Mouse (Mus musculus): ENCODE results near the gene Atg4a-ps. TPM values are rescaled to one million over a fixed set of nuclear protein-coding genes. Genes with fewer than 3 reads are reported as not detected.
"Not testable (repeated sequence)": the region's sequence is repeated elsewhere in the genome, so short reads cannot be mapped to it uniquely, and the experiment has no call there.

Atg4a-ps gene
- polyA plus RNA-seq (2014; fragmentation: Nextera tagmentation; extraction: Ambion mirVana): 0.11 and 0.25 TPM in 2 replicates

DNA sequence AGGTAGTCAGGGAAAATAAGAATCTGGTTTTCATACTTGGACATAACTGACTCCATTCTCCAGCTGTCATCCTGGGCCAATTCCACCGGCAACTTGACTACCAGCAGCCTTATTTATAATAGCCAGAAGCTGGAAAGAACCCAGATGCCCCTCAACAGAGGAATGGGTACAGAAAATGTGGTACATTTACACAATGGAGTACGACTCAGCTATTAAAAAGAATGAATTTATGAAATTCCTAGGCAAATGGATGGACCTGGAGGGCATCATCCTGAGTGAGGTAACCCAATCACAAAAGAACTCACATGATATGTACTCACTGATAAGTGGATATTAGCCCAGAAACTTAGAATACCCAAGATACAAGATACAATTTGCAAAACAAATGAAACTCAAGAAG lies at the start of gene Atg4a-ps:
Gene Atg4a-ps, minus strand, starts transcription at position 101 of the 400 bp plus-strand sequence.
- not testable (repeated sequence) for H3K9me3 ChIP-seq (replicated peaks; ENCODE audit: control insufficient read depth, low read length); DNase-seq (ENCODE audit: low spot score); H3K9ac ChIP-seq (ENCODE audit: low read length); H3K4me1 ChIP-seq (ENCODE audit: control insufficient read depth, insufficient read depth, low read length); H3K4me2 ChIP-seq (ENCODE audit: low read length); H3K27me3 ChIP-seq (replicated peaks; ENCODE audit: control insufficient read depth, insufficient read depth, low read length); H3K4me3 ChIP-seq (ENCODE audit: low read depth, low read length); H3K36me3 ChIP-seq (ENCODE audit: control insufficient read depth, insufficient read depth, low read length); ATAC-seq; H3K27ac ChIP-seq (ENCODE audit: low read depth, low read length)
- WGBS: 82% methylated on average over 2 of the region's 2 CpGs

- DNase-seq (ENCODE audit: low spot score) (no peak), ATAC-seq (no peak)
- no peaks in the 10 kb centered on the region for H3K9me3 ChIP-seq (replicated peaks; ENCODE audit: control insufficient read depth, low read length)
- H3K36me3 ChIP-seq (ENCODE audit: control insufficient read depth, insufficient read depth, low read length): no peaks in the 10 kb centered on the region
- H3K4me2 ChIP-seq (ENCODE audit: low read length): no peak overlapping the region
- WGBS: 60% methylated on average over 3 of the region's 3 CpGs
- no peak overlapping the region for H3K4me3 ChIP-seq (ENCODE audit: low read depth, low read length)
- H3K27me3 ChIP-seq (replicated peaks; ENCODE audit: control insufficient read depth, insufficient read depth, low read length): no peaks in the 10 kb centered on the region
- no peak overlapping the region for H3K27ac ChIP-seq (ENCODE audit: low read depth, low read length)
- H3K9ac ChIP-seq (ENCODE audit: low read length): no peak overlapping the region
- H3K4me1 ChIP-seq (ENCODE audit: control insufficient read depth, insufficient read depth, low read length): no peaks in the 10 kb centered on the region
Measured at GRCm38 (mm10) chr3:103695556-103695955, 49.7 kb upstream of the Atg4a-ps start.

- 76% methylated on average over 3 of the region's 3 CpGs for WGBS
- H3K9ac ChIP-seq (ENCODE audit: low read length): no peak overlapping the region
- no peak overlapping the region for H3K4me3 ChIP-seq (ENCODE audit: low read depth, low read length)
- ATAC-seq: no peak
- H3K27ac ChIP-seq (ENCODE audit: low read depth, low read length): no peak overlapping the region
- no peaks in the 10 kb centered on the region for H3K9me3 ChIP-seq (replicated peaks; ENCODE audit: control insufficient read depth, low read length)
- H3K27me3 ChIP-seq (replicated peaks; ENCODE audit: control insufficient read depth, insufficient read depth, low read length): no peaks in the 10 kb centered on the region
- H3K4me2 ChIP-seq (ENCODE audit: low read length): no peak overlapping the region
- DNase-seq (ENCODE audit: low spot score): no peak
- no peaks in the 10 kb centered on the region for H3K36me3 ChIP-seq (ENCODE audit: control insufficient read depth, insufficient read depth, low read length)
- H3K4me1 ChIP-seq (ENCODE audit: control insufficient read depth, insufficient read depth, low read length): no peaks in the 10 kb centered on the region
Measured at GRCm38 (mm10) chr3:103690506-103690905, 44.6 kb upstream of the Atg4a-ps start.

DNA sequence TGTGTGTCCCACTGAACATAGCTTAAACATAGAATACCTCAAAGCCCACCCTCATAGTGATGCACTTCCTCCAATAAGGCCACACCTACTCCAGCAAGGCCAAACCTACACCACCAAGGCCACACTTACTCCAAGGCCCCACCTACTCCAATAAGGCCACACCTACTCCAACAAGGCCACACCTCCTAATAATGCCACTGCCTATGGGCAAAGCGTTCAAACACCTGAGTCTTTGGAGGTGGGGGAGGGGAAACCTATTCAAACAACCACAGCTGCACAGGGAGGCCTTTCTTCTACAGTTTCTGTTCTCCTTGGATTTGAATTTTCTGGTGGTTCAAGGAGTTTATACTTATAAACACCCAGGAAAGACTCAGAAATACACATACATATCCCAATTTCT lies 43.2 kb upstream of the Atg4a-ps start:
- no peaks in the 10 kb centered on the region for H3K27me3 ChIP-seq (replicated peaks; ENCODE audit: control insufficient read depth, insufficient read depth, low read length)

GRCm38 (mm10) chr3:103683966-103684319 lies 38.1 kb upstream of the Atg4a-ps start:
- WGBS: 40% methylated on average over 5 of the region's 5 CpGs
- Histone ChIP-seq H3K27ac (ENCODE audit: low read depth, low read length) (no peak overlapping the region), H3K4me2 (ENCODE audit: low read length) (no peak overlapping the region), H3K4me3 (ENCODE audit: low read depth, low read length) (no peak overlapping the region), H3K9ac (ENCODE audit: low read length) (peak overlapping the region; percentile 29; the same call in 1 of the 2 replicates), H3K4me1 (ENCODE audit: control insufficient read depth, insufficient read depth, low read length) (peaks cover 7% of the 10 kb centered on the region), H3K36me3 (ENCODE audit: control insufficient read depth, insufficient read depth, low read length) (no peaks in the 10 kb centered on the region), H3K27me3 (replicated peaks; ENCODE audit: control insufficient read depth, insufficient read depth, low read length) (no peaks in the 10 kb centered on the region), H3K9me3 (replicated peaks; ENCODE audit: control insufficient read depth, low read length) (no peaks in the 10 kb centered on the region)
- DNase-seq (ENCODE audit: low spot score) (no peak), ATAC-seq (no peak)

More for the DNA sequence above, 43.2 kb upstream of the Atg4a-ps start:
- DNase-seq (ENCODE audit: low spot score) (no peak), ATAC-seq (no peak)
- 78% methylated on average over 1 of the region's 1 CpGs for WGBS
- Histone ChIP-seq H3K36me3 (ENCODE audit: control insufficient read depth, insufficient read depth, low read length) (no peaks in the 10 kb centered on the region), H3K4me3 (ENCODE audit: low read depth, low read length) (no peak overlapping the region), H3K9ac (ENCODE audit: low read length) (no peak overlapping the region), H3K27ac (ENCODE audit: low read depth, low read length) (no peak overlapping the region), H3K4me2 (ENCODE audit: low read length) (no peak overlapping the region), H3K4me1 (ENCODE audit: control insufficient read depth, insufficient read depth, low read length) (no peaks in the 10 kb centered on the region), H3K9me3 (replicated peaks; ENCODE audit: control insufficient read depth, low read length) (no peaks in the 10 kb centered on the region)

DNA sequence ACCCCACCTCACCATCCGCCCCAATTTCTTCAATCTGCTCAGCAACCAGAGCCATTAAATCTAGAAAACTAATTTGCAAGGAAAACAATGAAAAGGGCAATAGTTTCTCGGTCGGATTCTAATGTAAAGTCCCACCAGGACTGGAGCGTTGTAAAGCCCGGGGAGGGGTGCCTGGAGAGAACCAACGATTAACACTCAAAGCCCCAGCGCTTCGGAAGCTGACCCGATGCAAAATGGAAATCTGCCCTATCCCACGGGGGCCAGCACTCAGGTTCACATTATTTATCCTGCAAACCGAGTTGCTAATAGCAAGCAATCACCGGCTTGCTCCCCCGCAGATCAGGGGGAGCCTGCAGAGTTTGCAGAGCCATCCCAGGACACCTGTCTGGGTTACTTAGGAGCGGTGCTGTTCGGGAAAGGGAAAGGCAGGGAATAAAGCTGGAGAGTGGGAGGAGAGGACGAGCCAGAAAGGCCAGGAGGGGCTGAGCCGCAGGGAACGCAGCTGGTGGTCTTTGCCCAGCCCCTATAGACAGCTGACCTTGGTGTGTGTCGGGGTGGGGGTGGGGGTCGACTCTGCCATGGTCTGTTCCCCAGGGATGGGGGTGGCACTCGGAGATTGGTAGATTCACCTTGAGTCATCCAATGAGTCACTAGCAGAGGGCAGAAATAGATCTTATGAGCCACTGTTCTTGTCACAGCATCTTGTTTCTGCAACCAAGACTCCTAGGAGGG lies 37.5 kb upstream of the Atg4a-ps start:
- H3K27me3 ChIP-seq (replicated peaks; ENCODE audit: control insufficient read depth, insufficient read depth, low read length): no peaks in the 10 kb centered on the region
- H3K4me2 ChIP-seq (ENCODE audit: low read length): peak overlapping the region; percentile 37
- no peaks in the 10 kb centered on the region for H3K9me3 ChIP-seq (replicated peaks; ENCODE audit: control insufficient read depth, low read length)
- H3K4me3 ChIP-seq (ENCODE audit: low read depth, low read length): no peak overlapping the region
- peaks cover 7% of the 10 kb centered on the region for H3K4me1 ChIP-seq (ENCODE audit: control insufficient read depth, insufficient read depth, low read length)
- 2% methylated on average over 21 of the region's 21 CpGs for WGBS
- ATAC-seq: no peak
- H3K36me3 ChIP-seq (ENCODE audit: control insufficient read depth, insufficient read depth, low read length): no peaks in the 10 kb centered on the region
- DNase-seq (ENCODE audit: low spot score): peak; percentile 10
- peak overlapping the region; percentile 29 for H3K9ac ChIP-seq (ENCODE audit: low read length)
- no peak overlapping the region for H3K27ac ChIP-seq (ENCODE audit: low read depth, low read length)

GRCm38 (mm10) chr3:103682473-103682872 lies 36.6 kb upstream of the Atg4a-ps start:
- Histone ChIP-seq H3K9me3 (replicated peaks; ENCODE audit: control insufficient read depth, low read length) (no peaks in the 10 kb centered on the region), H3K4me3 (ENCODE audit: low read depth, low read length) (no peak overlapping the region), H3K27me3 (replicated peaks; ENCODE audit: control insufficient read depth, insufficient read depth, low read length) (no peaks in the 10 kb centered on the region), H3K4me2 (ENCODE audit: low read length) (no peak overlapping the region), H3K27ac (ENCODE audit: low read depth, low read length) (no peak overlapping the region), H3K4me1 (ENCODE audit: control insufficient read depth, insufficient read depth, low read length) (peaks cover 7% of the 10 kb centered on the region), H3K36me3 (ENCODE audit: control insufficient read depth, insufficient read depth, low read length) (no peaks in the 10 kb centered on the region), H3K9ac (ENCODE audit: low read length) (no peak overlapping the region)
- ATAC-seq (no peak), DNase-seq (ENCODE audit: low spot score) (no peak)
- 58% methylated on average over 4 of the region's 4 CpGs for WGBS

DNA sequence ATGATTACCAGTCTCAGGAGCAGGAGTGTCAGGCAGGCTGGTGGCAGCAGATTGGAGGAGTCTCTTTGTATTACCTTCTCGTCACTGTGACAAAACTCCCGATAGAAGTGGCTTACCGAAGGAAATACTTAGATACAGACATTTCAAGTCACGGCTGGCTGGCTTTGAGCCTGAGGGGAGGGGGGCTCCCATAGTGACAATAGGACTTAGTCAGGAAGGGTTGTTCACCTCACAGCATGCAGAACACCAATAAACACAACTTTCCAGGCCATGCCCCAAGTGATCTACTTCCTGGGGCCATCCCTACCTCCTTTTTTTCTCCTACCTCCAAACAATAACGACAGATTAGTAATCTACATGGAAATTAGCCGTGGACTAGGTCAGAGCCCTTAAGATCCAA lies 32.9 kb upstream of the Atg4a-ps start:
- Histone ChIP-seq H3K4me2 (ENCODE audit: low read length) (no peak overlapping the region), H3K27ac (ENCODE audit: low read depth, low read length) (no peak overlapping the region), H3K9me3 (replicated peaks; ENCODE audit: control insufficient read depth, low read length) (no peaks in the 10 kb centered on the region), H3K9ac (ENCODE audit: low read length) (no peak overlapping the region), H3K4me3 (ENCODE audit: low read depth, low read length) (no peak overlapping the region), H3K27me3 (replicated peaks; ENCODE audit: control insufficient read depth, insufficient read depth, low read length) (no peaks in the 10 kb centered on the region), H3K4me1 (ENCODE audit: control insufficient read depth, insufficient read depth, low read length) (peaks cover 7% of the 10 kb centered on the region), H3K36me3 (ENCODE audit: control insufficient read depth, insufficient read depth, low read length) (no peaks in the 10 kb centered on the region)
- 13% methylated on average over 6 of the region's 6 CpGs for WGBS
- ATAC-seq (no peak), DNase-seq (ENCODE audit: low spot score) (no peak)

DNA sequence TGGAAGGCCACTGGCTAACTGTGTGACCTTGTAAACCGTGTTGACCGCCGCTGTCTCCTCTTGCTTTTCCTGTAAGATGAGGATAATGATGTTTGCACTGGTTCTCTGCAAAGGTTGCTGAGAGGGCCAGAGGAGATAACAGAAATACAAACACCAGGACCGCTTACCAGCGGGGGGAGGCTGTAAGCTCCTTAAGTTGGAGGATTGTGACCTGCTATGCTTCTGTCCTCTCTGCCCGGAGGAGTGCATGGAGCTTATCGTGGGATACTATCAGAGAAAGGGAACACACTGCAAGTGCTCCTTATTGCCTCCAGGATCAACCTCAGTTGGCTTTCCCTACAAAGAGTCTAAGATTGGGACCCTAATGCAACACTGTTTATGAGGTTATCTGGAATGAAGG lies 26.8 kb upstream of the Atg4a-ps start:
- no peak for DNase-seq (ENCODE audit: low spot score)
- no peaks in the 10 kb centered on the region for H3K36me3 ChIP-seq (ENCODE audit: control insufficient read depth, insufficient read depth, low read length)

More for the DNA sequence above, 26.8 kb upstream of the Atg4a-ps start:
- Histone ChIP-seq H3K4me2 (ENCODE audit: low read length) (no peak overlapping the region), H3K4me1 (ENCODE audit: control insufficient read depth, insufficient read depth, low read length) (no peaks in the 10 kb centered on the region), H3K9me3 (replicated peaks; ENCODE audit: control insufficient read depth, low read length) (no peaks in the 10 kb centered on the region), H3K4me3 (ENCODE audit: low read depth, low read length) (no peak overlapping the region), H3K27me3 (replicated peaks; ENCODE audit: control insufficient read depth, insufficient read depth, low read length) (no peaks in the 10 kb centered on the region), H3K9ac (ENCODE audit: low read length) (no peak overlapping the region), H3K27ac (ENCODE audit: low read depth, low read length) (no peak overlapping the region)
- ATAC-seq: no peak
- 47% methylated on average over 7 of the region's 7 CpGs for WGBS
